Mouse (Mus musculus) left cerebral cortex, adult 8-10 months (tissue): ENCODE measurements at regions not wholly inside any gene's neighbourhood (a gene's known extent, or its start where the extent isn't known, plus 50 kb on each side); places are given as distances from the start of the nearest gene placed in this dataset.

Source experiments
- DNase-seq, 2 experiments: peaks; one replicate each; pipeline ENCODE4 v3.0.0; 2022; ENCODE audit warnings: low spot score in 2 of 2

GRCm38 (mm10) chr17:54821059-54821458 is 522.2 kb upstream of the Slc5a7 start:
- DNase-seq = no peak

DNA sequence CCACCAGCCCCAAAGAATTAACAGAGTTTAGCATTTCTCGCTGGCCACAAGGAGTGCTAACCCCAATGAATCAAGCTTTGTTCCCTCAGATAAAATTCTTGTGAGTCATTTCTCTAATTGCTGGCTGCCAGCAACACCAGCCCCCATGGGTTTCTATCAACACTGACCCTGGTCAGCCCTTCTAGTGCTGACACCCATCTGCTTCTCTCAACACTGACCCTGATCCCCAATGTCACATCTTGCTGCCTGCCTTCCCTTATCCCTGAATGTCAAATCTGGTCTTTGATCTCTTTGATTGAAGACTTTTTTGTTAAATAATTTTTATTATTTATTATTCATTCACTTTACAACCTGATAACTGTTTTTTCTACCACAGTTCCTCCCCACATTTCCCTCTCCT is 554.8 kb upstream of the Slc5a7 start:
- DNase-seq = no peak

- DNase-seq = peak; percentile 1 to 11
Observed at GRCm38 (mm10) chr17:54896198-54896597, 549.0 kb upstream of the St6gal2 start.

DNA sequence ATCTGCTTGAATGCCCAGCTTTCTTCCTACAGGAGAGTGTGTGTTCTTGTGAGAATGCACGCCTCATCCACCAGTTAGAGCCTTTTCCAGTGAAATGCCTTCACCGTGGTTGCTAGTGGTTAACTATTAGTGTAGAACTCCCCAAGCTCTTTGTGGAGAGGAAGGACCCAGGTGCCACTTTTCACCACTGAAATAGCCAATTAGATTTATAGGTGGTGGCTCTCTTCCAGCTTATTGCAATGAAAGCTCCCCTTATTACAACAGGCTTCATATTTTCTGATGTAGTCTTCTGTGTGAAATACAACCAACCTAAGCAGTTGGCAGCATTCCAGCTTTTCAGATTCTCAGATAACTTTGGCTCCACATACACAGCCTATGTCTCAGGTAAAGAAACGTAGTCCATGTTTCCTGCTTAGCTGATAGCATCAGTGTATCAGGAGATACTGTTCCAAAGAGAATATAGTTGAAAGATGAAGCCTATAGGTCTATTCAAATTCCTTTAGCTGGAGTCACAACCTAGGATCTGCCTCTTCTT is 515.9 kb upstream of the St6gal2 start:
- DNase-seq = no peak

- no peak for DNase-seq
Observed at GRCm38 (mm10) chr17:54943380-54944047, 501.7 kb upstream of the St6gal2 start.

DNA sequence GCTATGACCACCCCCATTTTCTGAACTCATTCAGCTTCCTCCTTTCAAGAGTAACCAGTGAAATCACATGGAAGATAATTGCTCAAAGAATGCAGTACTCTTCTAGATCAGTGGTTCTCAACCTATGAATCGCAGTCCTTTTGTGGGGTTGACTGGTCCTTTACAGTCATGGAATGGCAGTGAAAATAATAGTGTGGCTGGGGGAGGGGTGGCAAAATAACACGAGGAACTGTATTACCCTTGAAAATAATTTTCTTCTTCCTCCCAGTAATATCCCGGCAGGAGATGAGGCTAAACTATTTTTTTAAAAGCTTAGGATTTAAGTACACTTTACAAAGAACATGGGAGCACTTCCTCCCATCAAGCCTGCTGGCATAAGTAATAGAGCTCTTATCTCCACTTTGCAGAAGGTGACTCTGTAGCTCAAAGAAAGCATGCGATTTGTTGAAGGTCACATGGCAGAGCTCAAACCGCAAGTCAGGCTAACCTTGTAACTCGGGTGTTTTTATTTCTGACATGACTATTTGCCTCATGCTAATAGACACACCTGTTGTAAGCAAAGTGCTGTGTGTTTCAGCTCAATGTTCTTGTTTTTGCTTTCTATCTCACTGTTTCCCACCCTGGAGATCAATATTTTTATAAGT is 500.8 kb upstream of the St6gal2 start:
- DNase-seq = no peak
